Mouse (Mus musculus): ENCODE results near the gene Zfp57. TPM values are rescaled to one million over a fixed set of nuclear protein-coding genes. Genes with fewer than 3 reads are reported as not detected.
A peak's percentile ranks its signal among the peaks of the same experiment; 100 is the strongest.

Gene Zfp57
- total and polyA plus RNA-seq, 3 experiments: 0.26 TPM; not detected in 2

GRCm38 (mm10) chr17:37045611-37046311, 44.8 kb downstream of the Zfp57 start, which contains the start of gene Gabbr1:
Gene Gabbr1, plus strand, starts transcription at chr17:37045966.
- DNase-seq (ENCODE audit: extremely low read depth): peak; percentile 55
- Histone ChIP-seq H3K4me3 (replicated peaks in 1 of 3; ENCODE audit: low read depth in 2 of 3, low read length in 2 of 3, poor library complexity in 1 of 3) (peak within 1 kb of the TSS; percentile 56 to 78 (median 75)), H3K27me3 (replicated peaks) (peaks cover 6% of the 10 kb centered on the region)

GRCm38 (mm10) chr17:37046312-37047112, 45.5 kb downstream of the Zfp57 start:
- Histone ChIP-seq H3K9ac (ENCODE audit: insufficient read depth, low read depth) (peak overlapping the region; percentile 64), H3K36me3 (replicated peaks in 1 of 2; ENCODE audit: control insufficient read depth in 1 of 2, insufficient read depth in 1 of 2, low read length in 1 of 2) (peaks cover 3 to 29% of the 10 kb centered on the region in 2 experiments), H3K27me3 (replicated peaks) (peaks cover 6% of the 10 kb centered on the region), H3K27ac (ENCODE audit: insufficient read depth, low read depth) (no peak overlapping the region), H3K4me2 (ENCODE audit: insufficient read depth, low read depth, poor library complexity, severe bottlenecking) (peak overlapping the region; percentile 72), H3K79me2 (replicated peaks; ENCODE audit: control insufficient read depth, extremely low read depth, insufficient read depth, poor library complexity, severe bottlenecking) (no peaks in the 10 kb centered on the region), H3K9me3 (replicated peaks; ENCODE audit: low read length) (no peaks in the 10 kb centered on the region), H3K4me1 (ENCODE audit: control insufficient read depth in 1 of 2, insufficient read depth in 2 of 2) (peaks cover 6 to 20% of the 10 kb centered on the region in 2 experiments), H3K4me3 (replicated peaks in 1 of 3; ENCODE audit: low read depth in 2 of 3, low read length in 2 of 3, poor library complexity in 1 of 3) (peak overlapping the region; percentile 56 to 78 (median 75))
- in situ Hi-C loops (cut with MboI; ENCODE audit: low pct_ligation_motif_present, low pct_unique_long_range_greater_than_20kb, low sequenced_read_pairs): no loop called here
- TF ChIP-seq HCFC1 (IDR thresholded peaks at IDR 0.05; ENCODE audit: low read depth, low read length): no peak
- no peak for TF ChIP-seq CHD2 (IDR thresholded peaks at IDR 0.05; ENCODE audit: low read length)
- peak; percentile 3 for TF ChIP-seq RAD21 (IDR thresholded peaks at IDR 0.05; ENCODE audit: low read depth, low read length)
- peak; percentile 20; the same call in 1 of the 2 replicates for TF ChIP-seq SMC3 (IDR thresholded peaks at IDR 0.05; ENCODE audit: low read depth, low read length)
- TF ChIP-seq POLR2A (IDR thresholded peaks at IDR 0.05; ENCODE audit: low read depth, low read length): no peak; the same call in 1 of the 2 replicates
- no peak for TF ChIP-seq PAX5 (IDR thresholded peaks at IDR 0.05; ENCODE audit: low read length)
- 0 out of 2 replicates have a peak, but pooled peaks have one; percentile 24 for TF ChIP-seq NELFE (IDR thresholded peaks at IDR 0.05; ENCODE audit: low read depth, low read length)
- TF ChIP-seq MXI1 (IDR thresholded peaks at IDR 0.05; ENCODE audit: low read depth, low read length): no peak; the same call in 1 of the 2 replicates
- TF ChIP-seq CTCF (conservative IDR thresholded peaks at IDR 0.05 in 1 of 2, IDR thresholded peaks at IDR 0.05 in 1 of 2; ENCODE audit: low read depth in 2 of 2, low read length in 2 of 2): peak in 1 of 2 experiments; percentile 50; a peak in 2 of 4 replicates
- peak; percentile 24 for DNase-seq (ENCODE audit: extremely low read depth)
- dilution Hi-C loops (cut with MboI; ENCODE audit: extremely low pct_ligation_motif_present, extremely low pct_unique_long_range_greater_than_20kb, low sequenced_read_pairs): no loop called here

More at GRCm38 (mm10) chr17:37045611-37046311, 44.8 kb downstream of the Zfp57 start, which contains the start of gene Gabbr1:
- Histone ChIP-seq H3K79me2 (replicated peaks; ENCODE audit: control insufficient read depth, extremely low read depth, insufficient read depth, poor library complexity, severe bottlenecking) (no peaks in the 10 kb centered on the region), H3K9ac (ENCODE audit: insufficient read depth, low read depth) (peak within 1 kb of the TSS; percentile 64), H3K27ac (ENCODE audit: insufficient read depth, low read depth) (no peak within 1 kb of the TSS), H3K4me2 (ENCODE audit: insufficient read depth, low read depth, poor library complexity, severe bottlenecking) (peak within 1 kb of the TSS; percentile 72), H3K36me3 (replicated peaks in 1 of 2; ENCODE audit: control insufficient read depth in 1 of 2, insufficient read depth in 1 of 2, low read length in 1 of 2) (peaks cover 3 to 22% of the 10 kb centered on the region in 2 experiments), H3K9me3 (replicated peaks; ENCODE audit: low read length) (no peaks in the 10 kb centered on the region), H3K4me1 (ENCODE audit: control insufficient read depth in 1 of 2, insufficient read depth in 2 of 2) (peaks cover 6 to 20% of the 10 kb centered on the region in 2 experiments)
- TF ChIP-seq SMC3 (IDR thresholded peaks at IDR 0.05; ENCODE audit: low read depth, low read length) (no peak), ELF1 (IDR thresholded peaks at IDR 0.05; ENCODE audit: low read depth, low read length) (peak; percentile 36; the same call in 1 of the 2 replicates), MAZ (IDR thresholded peaks at IDR 0.05; ENCODE audit: low read depth, low read length) (peak; percentile 97), CTCF (conservative IDR thresholded peaks at IDR 0.05 in 1 of 2, IDR thresholded peaks at IDR 0.05 in 1 of 2; ENCODE audit: low read depth in 2 of 2, low read length in 2 of 2) (no peak), E2F4 (IDR thresholded peaks at IDR 0.05; ENCODE audit: insufficient replicate concordance, low read depth, low read length) (no peak), USF1 (IDR thresholded peaks at IDR 0.05; ENCODE audit: low read depth, low read length) (no peak), MAX (IDR thresholded peaks at IDR 0.05; ENCODE audit: low read length) (no peak), ETS1 (conservative IDR thresholded peaks at IDR 0.05; ENCODE audit: low read depth, low read length) (no peak), IRF4 (IDR thresholded peaks at IDR 0.05; ENCODE audit: low read depth, low read length) (no peak), ZMIZ1 (IDR thresholded peaks at IDR 0.05; ENCODE audit: low read depth, low read length) (no peak), JUN (IDR thresholded peaks at IDR 0.05; ENCODE audit: insufficient read depth, low read depth, low read length) (no peak), PAX5 (IDR thresholded peaks at IDR 0.05; ENCODE audit: low read length) (no peak), MXI1 (IDR thresholded peaks at IDR 0.05; ENCODE audit: low read depth, low read length) (peak; percentile 48; the same call in 1 of the 2 replicates), ZNF384 (IDR thresholded peaks at IDR 0.05; ENCODE audit: low read depth, low read length) (no peak), JUND (conservative IDR thresholded peaks at IDR 0.05; ENCODE audit: low read depth, low read length) (no peak), NRF1 (IDR thresholded peaks at IDR 0.05; ENCODE audit: low read depth, low read length) (0 out of 2 replicates have a peak, but pooled peaks have one; percentile 21), HCFC1 (IDR thresholded peaks at IDR 0.05; ENCODE audit: low read depth, low read length) (no peak), POLR2A (IDR thresholded peaks at IDR 0.05; ENCODE audit: low read depth, low read length) (no peak), CHD2 (IDR thresholded peaks at IDR 0.05; ENCODE audit: low read length) (no peak), MYC (IDR thresholded peaks at IDR 0.05; ENCODE audit: low read depth, low read length) (no peak), MAFK (IDR thresholded peaks at IDR 0.05; ENCODE audit: insufficient replicate concordance, low read length) (no peak), ZKSCAN1 (IDR thresholded peaks at IDR 0.05; ENCODE audit: borderline replicate concordance, low read depth, low read length) (no peak), GABPA (IDR thresholded peaks at IDR 0.05; ENCODE audit: insufficient replicate concordance, low read depth, low read length) (no peak), RAD21 (IDR thresholded peaks at IDR 0.05; ENCODE audit: low read depth, low read length) (no peak), MEF2A (IDR thresholded peaks at IDR 0.05; ENCODE audit: borderline replicate concordance, low read depth, low read length) (no peak), BHLHE40 (IDR thresholded peaks at IDR 0.05; ENCODE audit: low read depth, low read length) (no peak), CHD1 (IDR thresholded peaks at IDR 0.05; ENCODE audit: low read depth, low read length) (0 out of 2 replicates have a peak, but pooled peaks have one; percentile 21), POLR2AphosphoS2 (IDR thresholded peaks at IDR 0.05; ENCODE audit: low read depth, low read length) (no peak), NELFE (IDR thresholded peaks at IDR 0.05; ENCODE audit: low read depth, low read length) (no peak), KAT2A (IDR thresholded peaks at IDR 0.05; ENCODE audit: insufficient replicate concordance, low read length) (no peak), UBTF (IDR thresholded peaks at IDR 0.05; ENCODE audit: low read depth, low read length) (peak; percentile 85), TCF12 (IDR thresholded peaks at IDR 0.05; ENCODE audit: low read depth, low read length) (no peak), ZC3H11A (IDR thresholded peaks at IDR 0.05; ENCODE audit: low read depth, low read length) (no peak), SIN3A (IDR thresholded peaks at IDR 0.05; ENCODE audit: low read length) (no peak)
- in situ Hi-C loops (cut with MboI; ENCODE audit: low pct_ligation_motif_present, low pct_unique_long_range_greater_than_20kb, low sequenced_read_pairs) (no loop called here), dilution Hi-C loops (cut with MboI; ENCODE audit: extremely low pct_ligation_motif_present, extremely low pct_unique_long_range_greater_than_20kb, low sequenced_read_pairs) (no loop called here)

Data from CH12.LX (cell line).